ENCODE assay signal across 22 mouse cellular contexts in the genomic region with DNA sequence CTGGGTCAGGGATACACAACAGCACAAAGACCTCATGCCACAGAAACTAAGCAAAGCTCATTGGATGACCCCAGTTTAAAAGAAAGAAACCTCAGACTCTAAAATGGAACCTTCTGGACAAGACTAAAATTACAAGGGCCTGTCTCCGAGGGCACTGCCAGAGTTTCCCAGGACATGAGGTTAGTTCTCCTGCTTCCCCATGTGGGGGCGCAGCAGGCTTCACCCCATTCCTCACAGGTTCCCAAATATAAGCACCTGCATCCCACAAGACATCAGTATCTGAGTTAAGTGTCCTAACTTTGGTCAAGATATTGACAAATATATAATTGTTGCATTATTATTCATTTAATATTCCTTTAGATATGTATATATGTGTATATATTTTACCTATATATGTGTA.
DNase-seq lines count a peak whose midpoint lies in the region; ATAC-seq and TF ChIP-seq lines count a peak whose summit lies in the region.
"Had no signal": no experiment of that assay in that cellular context is flagged by ENCODE, and none has a peak within 500 bp of the region (broad histone marks: within the 10 kb centered on the region; RNA-seq: fewer than 3 reads in every experiment).

No protein-coding gene starts in this region.

- no peak for DNase-seq in heart, adult 2 months
- DNase-seq in heart, postnatal 10 days: no peak
- DNase-seq in liver, adult 2 months (ENCODE audit: extremely low read depth, low read depth, low spot score): no peak
- peak; percentile 59 for DNase-seq in R1 (ENCODE audit: low read depth, low spot score)
- DNase-seq in adrenal gland, postnatal 36 days: no peak
- DNase-seq in left cerebral cortex, postnatal 36 days (ENCODE audit: low spot score in 2 of 2): no peak
- DNase-seq: cerebellum, adult 2 months; cerebellum, postnatal 25 days; embryo, embryonic 11 days; heart, postnatal 36 days; kidney, postnatal 4 days; layer of hippocampus, adult 9-11 months; left cerebral cortex, postnatal 4 days had no signal

- H3K27me3 ChIP-seq in heart, adult 2 months (ENCODE audit: control insufficient read depth, insufficient read depth, low read length): no peaks in the 10 kb centered on the region
- no peaks in the 10 kb centered on the region for H3K27me3 ChIP-seq in liver, adult 2 months (ENCODE audit: control insufficient read depth, insufficient read depth, low read length)
- H3K27me3 ChIP-seq in liver, embryonic 12.5 days (replicated peaks): no peaks in the 10 kb centered on the region
- H3K27me3 ChIP-seq in E14TG2a.4 (ENCODE audit: insufficient read depth, low read length): no peaks in the 10 kb centered on the region; the same call in 1 of the 2 replicates
- H3K27me3 ChIP-seq: forebrain, embryonic 13.5 days; limb, embryonic 15.5 days; lung, embryonic 15.5 days; midbrain, embryonic 12.5 days had no signal

- 90% methylated on average over 2 of the region's 2 CpGs for WGBS in heart, adult 2 months
- 94% methylated on average over 2 of the region's 2 CpGs for WGBS in liver, adult 2 months
- WGBS in liver, embryonic 12.5 days (ENCODE audit: insufficient replicate concordance): 76% methylated on average over 2 of the region's 2 CpGs

- ATAC-seq in liver, embryonic 12.5 days: no peak
- ATAC-seq: forebrain, embryonic 13.5 days had no signal

- peaks cover 13% of the 10 kb centered on the region for H3K4me1 ChIP-seq in heart, adult 2 months (ENCODE audit: control insufficient read depth, insufficient read depth, low read length)
- peaks cover 2% of the 10 kb centered on the region; the same call in 1 of the 2 replicates for H3K4me1 ChIP-seq in liver, adult 2 months (ENCODE audit: control insufficient read depth, insufficient read depth, low read length)
- 0 out of 2 replicates have a peak, but pooled peaks cover 4% of the 10 kb centered on the region for H3K4me1 ChIP-seq in liver, embryonic 12.5 days
- 0 out of 2 replicates have a peak, but pooled peaks cover 4% of the 10 kb centered on the region for H3K4me1 ChIP-seq in E14TG2a.4 (replicated peaks; ENCODE audit: low read depth, low read length)

- peak; percentile 22; the same call in 1 of the 2 replicates for TF ChIP-seq CTCF in heart, adult 2 months (IDR thresholded peaks at IDR 0.05)
- TF ChIP-seq CTCF in liver, adult 2 months (IDR thresholded peaks at IDR 0.05; ENCODE audit: low read depth, low read length): peak; percentile 24; the same call in 1 of the 2 replicates
- TF ChIP-seq CTCF in E14TG2a.4 (conservative IDR thresholded peaks at IDR 0.05; ENCODE audit: low read length): 0 out of 2 replicates have a peak, but pooled peaks have one; percentile 11

- no peaks in the 10 kb centered on the region for H3K79me2 ChIP-seq in heart, adult 2 months (replicated peaks; ENCODE audit: control insufficient read depth, insufficient read depth, low read length)
- H3K79me2 ChIP-seq in liver, adult 2 months (ENCODE audit: control insufficient read depth, insufficient read depth, low read length): no peaks in the 10 kb centered on the region

- TF ChIP-seq EP300 in heart, adult 2 months (IDR thresholded peaks at IDR 0.05; ENCODE audit: insufficient read depth, low read depth, low read length): no peak

- intact Hi-C loops in heart, adult 2 months (cut with DNase I): loop anchor here (2.0 kb wide), 1 partner anchor 75 kb away; no protein-coding TSS in a partner anchor
- intact Hi-C loops in heart, postnatal 10 days (cut with DNase I): no loop called here
- intact Hi-C loops in left cerebral cortex, postnatal 36 days (cut with DNase I): no loop called here

- TF ChIP-seq POLR2A in heart, adult 2 months (IDR thresholded peaks at IDR 0.05; ENCODE audit: insufficient read depth, low read depth, low read length): no peak
- TF ChIP-seq POLR2A in liver, adult 2 months (IDR thresholded peaks at IDR 0.05; ENCODE audit: extremely low read depth, insufficient read depth, low read length): no peak

- H3K9ac ChIP-seq in heart, adult 2 months (ENCODE audit: low read depth, low read length): no peak overlapping the region
- H3K9ac ChIP-seq in liver, adult 2 months (ENCODE audit: low read depth, low read length): no peak overlapping the region
- H3K9ac ChIP-seq in liver, embryonic 12.5 days: no peak overlapping the region
- H3K9ac ChIP-seq: forebrain, embryonic 13.5 days; hindbrain, embryonic 14.5 days; limb, embryonic 15.5 days; lung, embryonic 15.5 days; midbrain, embryonic 12.5 days had no signal

- H3K4me3 ChIP-seq in heart, adult 2 months: no peak overlapping the region
- H3K4me3 ChIP-seq in liver, adult 2 months (ENCODE audit: insufficient read depth, low read depth, low read length): no peak overlapping the region
- H3K4me3 ChIP-seq in liver, embryonic 12.5 days: no peak overlapping the region
- no peak overlapping the region for H3K4me3 ChIP-seq in E14TG2a.4 (replicated peaks; ENCODE audit: low read length)
- H3K4me3 ChIP-seq: forebrain, embryonic 13.5 days; left cerebral cortex, adult 2 months; limb, embryonic 15.5 days; lung, embryonic 15.5 days; midbrain, embryonic 12.5 days had no signal

- no peak overlapping the region for H3K27ac ChIP-seq in heart, adult 2 months
- H3K27ac ChIP-seq in liver, adult 2 months (replicated peaks; ENCODE audit: insufficient read depth, low read depth, low read length): no peak overlapping the region
- no peak overlapping the region for H3K27ac ChIP-seq in liver, embryonic 12.5 days
- H3K27ac ChIP-seq: forebrain, embryonic 13.5 days; hindbrain, embryonic 14.5 days; left cerebral cortex, adult 2 months; limb, embryonic 15.5 days; lung, embryonic 15.5 days; midbrain, embryonic 12.5 days had no signal

- H3K36me3 ChIP-seq in heart, adult 2 months (ENCODE audit: control insufficient read depth, insufficient read depth, low read length): peaks cover 8% of the 10 kb centered on the region; the same call in 1 of the 2 replicates
- H3K36me3 ChIP-seq in liver, adult 2 months (ENCODE audit: control insufficient read depth, insufficient read depth, low read length): no peaks in the 10 kb centered on the region
- H3K36me3 ChIP-seq in liver, embryonic 12.5 days: no peaks in the 10 kb centered on the region
- no peaks in the 10 kb centered on the region for H3K36me3 ChIP-seq in E14TG2a.4 (ENCODE audit: insufficient read depth, low read length)
- H3K36me3 ChIP-seq: limb, embryonic 15.5 days; lung, embryonic 15.5 days; midbrain, embryonic 12.5 days had no signal

- no peaks in the 10 kb centered on the region for H3K9me3 ChIP-seq in liver, embryonic 12.5 days (replicated peaks)
- H3K9me3 ChIP-seq in E14TG2a.4 (ENCODE audit: low read length): no peaks in the 10 kb centered on the region
- H3K9me3 ChIP-seq: forebrain, embryonic 13.5 days; limb, embryonic 15.5 days; lung, embryonic 15.5 days; midbrain, embryonic 12.5 days had no signal

- no peak overlapping the region for H3K4me2 ChIP-seq in liver, embryonic 12.5 days
- H3K4me2 ChIP-seq: forebrain, embryonic 13.5 days; heart, embryonic 11.5 days; hindbrain, embryonic 14.5 days; limb, embryonic 15.5 days; lung, embryonic 15.5 days; midbrain, embryonic 12.5 days had no signal
